Mouse (Mus musculus): ENCODE results near the gene C2cd4b. TPM values are rescaled to one million over a fixed set of nuclear protein-coding genes. Genes with fewer than 3 reads are reported as not detected.

C2cd4b gene
- 0.83 and 1.4 TPM in 2 replicates for polyA plus RNA-seq (2015; fragmentation: Nextera tagmentation; extraction: Ambion mirVana)

DNA sequence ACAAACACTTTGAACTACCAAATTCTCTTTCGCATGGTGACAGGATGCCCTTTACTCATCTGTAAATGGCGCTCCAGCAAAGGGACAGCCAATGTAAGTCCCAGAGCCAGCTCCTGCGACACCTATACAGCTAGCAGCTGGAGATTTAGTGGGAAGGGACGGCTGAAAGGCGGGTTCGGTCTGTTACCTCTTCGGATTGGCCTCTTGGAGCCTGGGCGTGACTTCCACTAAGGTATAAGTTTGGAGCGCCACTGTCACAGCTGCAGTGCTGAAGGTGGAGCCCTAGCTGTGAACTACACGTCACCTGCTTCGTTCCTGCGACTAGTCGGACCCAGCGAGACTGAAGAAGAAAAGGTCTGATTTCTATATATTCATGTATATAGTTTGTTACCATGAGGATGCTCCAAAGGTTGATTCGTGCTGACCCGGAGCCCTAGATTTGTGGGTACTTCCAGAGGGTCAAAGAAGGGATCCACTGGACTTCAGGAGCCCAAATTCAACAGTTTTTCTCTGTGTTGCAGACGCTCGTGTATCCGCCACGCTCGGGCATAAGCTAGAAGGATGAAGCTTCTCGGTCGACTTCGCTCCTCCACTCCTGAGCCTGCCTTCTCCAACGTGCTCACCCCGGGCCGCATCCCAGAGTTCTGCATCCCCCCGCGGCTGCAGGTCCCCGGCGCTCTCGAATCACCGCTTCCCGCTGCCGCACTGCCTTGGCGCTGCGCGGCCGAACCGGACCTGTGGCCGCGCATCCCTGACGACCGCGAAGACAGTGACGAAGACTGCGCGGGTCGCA lies at the start of gene C2cd4b:
Gene C2cd4b, plus strand, starts transcription at position 275 of the 793 bp plus-strand sequence.
- ATAC-seq (ENCODE audit: low FRiP score) = peak; percentile 66
- H3K36me3 ChIP-seq = no peaks in the 10 kb centered on the region
- peak within 1 kb of the TSS; percentile 57 for H3K4me3 ChIP-seq (replicated peaks)
- H3K27ac ChIP-seq (replicated peaks) = peak within 1 kb of the TSS; percentile 82
- peaks cover 17% of the 10 kb centered on the region for H3K4me1 ChIP-seq
- WGBS = 1% methylated on average over 49 of the region's 49 CpGs
- peak within 1 kb of the TSS; percentile 71 for H3K9ac ChIP-seq (replicated peaks)
- H3K4me2 ChIP-seq = peak within 1 kb of the TSS; percentile 93
- peaks cover 9% of the 10 kb centered on the region; the same call in 1 of the 2 replicates for H3K27me3 ChIP-seq (replicated peaks)
- no peaks in the 10 kb centered on the region for H3K9me3 ChIP-seq (replicated peaks)

DNA sequence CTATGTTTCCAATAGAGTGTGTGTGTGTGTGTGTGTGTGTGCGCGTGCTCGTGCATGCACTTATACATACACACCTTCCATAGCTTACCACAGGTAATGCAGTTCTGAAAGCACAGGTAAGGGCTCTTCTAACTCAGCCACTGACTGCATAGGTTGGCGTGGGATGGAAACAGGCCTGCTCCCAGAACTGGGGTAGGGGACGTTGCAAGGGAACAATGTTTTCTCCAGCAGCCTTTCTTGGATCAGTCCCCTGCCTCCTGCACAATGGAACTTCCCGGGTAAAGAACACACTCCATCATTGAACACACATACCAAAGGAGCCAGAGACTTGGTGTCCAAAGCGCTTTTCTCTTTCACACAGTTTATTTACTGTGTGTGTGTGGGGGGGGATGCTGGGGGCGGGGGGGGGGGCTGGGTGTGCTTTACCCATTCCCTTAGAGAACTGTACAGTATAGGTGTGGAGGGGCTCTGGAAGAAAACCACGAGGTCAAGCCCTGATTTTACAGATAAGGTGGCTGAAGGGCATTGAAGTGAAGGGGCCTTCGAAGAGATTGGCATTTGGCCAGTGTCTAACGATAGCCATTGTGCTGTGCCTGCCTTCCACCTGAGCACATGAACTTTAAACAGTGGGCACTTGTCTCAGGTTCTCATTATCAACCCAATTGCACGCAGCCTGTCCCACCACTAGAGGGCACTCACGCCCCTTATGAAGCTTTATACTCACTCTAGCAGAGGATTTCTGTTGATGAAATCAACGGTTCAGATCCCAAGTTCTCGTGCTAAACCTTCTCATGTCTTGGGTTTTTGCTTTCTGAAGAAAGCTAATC lies 48.0 kb upstream of the C2cd4b start:
- no peak for ATAC-seq (ENCODE audit: low FRiP score)
- Histone ChIP-seq H3K4me1 (no peaks in the 10 kb centered on the region), H3K9ac (replicated peaks) (no peak overlapping the region), H3K36me3 (no peaks in the 10 kb centered on the region), H3K4me2 (no peak overlapping the region), H3K27me3 (replicated peaks) (no peaks in the 10 kb centered on the region), H3K9me3 (replicated peaks) (no peaks in the 10 kb centered on the region), H3K4me3 (replicated peaks) (no peak overlapping the region), H3K27ac (replicated peaks) (no peak overlapping the region)
- 45% methylated on average over 15 of the region's 15 CpGs for WGBS

DNA sequence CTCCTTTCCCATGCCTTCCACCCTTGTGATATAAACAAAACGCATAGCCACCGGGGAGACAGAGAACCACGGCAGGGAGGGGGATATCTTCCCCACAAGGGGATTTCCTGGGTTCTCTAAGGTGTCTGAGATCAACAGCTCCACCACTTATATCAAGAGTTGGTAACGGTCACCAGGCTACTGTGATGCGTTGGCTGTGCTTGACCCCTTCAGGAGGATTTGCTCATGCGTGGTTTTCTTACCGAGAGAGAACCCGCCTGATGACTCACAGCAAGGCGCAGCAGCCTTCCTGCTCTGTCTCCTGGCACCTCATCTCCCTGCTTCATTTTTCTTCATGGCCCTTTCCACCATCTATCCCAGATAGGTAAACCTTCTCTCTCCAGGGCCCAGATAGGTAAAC lies 47.1 kb upstream of the C2cd4b start:
- WGBS = 88% methylated on average over 9 of the region's 9 CpGs

GRCm38 (mm10) chr9:67717081-67717480 lies 42.2 kb upstream of the C2cd4b start:
- 95% methylated on average over 3 of the region's 3 CpGs for WGBS
- no peaks in the 10 kb centered on the region for H3K36me3 ChIP-seq
- no peak overlapping the region for H3K4me3 ChIP-seq (replicated peaks)

More for the DNA sequence above, 47.1 kb upstream of the C2cd4b start:
- Histone ChIP-seq H3K4me3 (replicated peaks) (no peak overlapping the region), H3K27ac (replicated peaks) (no peak overlapping the region), H3K36me3 (no peaks in the 10 kb centered on the region), H3K9ac (replicated peaks) (no peak overlapping the region), H3K4me2 (no peak overlapping the region), H3K4me1 (no peaks in the 10 kb centered on the region), H3K27me3 (replicated peaks) (no peaks in the 10 kb centered on the region), H3K9me3 (replicated peaks) (no peaks in the 10 kb centered on the region)
- ATAC-seq (ENCODE audit: low FRiP score) = no peak

GRCm38 (mm10) chr9:67718596-67718995 lies 40.6 kb upstream of the C2cd4b start:
- Histone ChIP-seq H3K36me3 (no peaks in the 10 kb centered on the region), H3K4me2 (no peak overlapping the region), H3K9ac (replicated peaks) (no peak overlapping the region), H3K9me3 (replicated peaks) (no peaks in the 10 kb centered on the region), H3K4me3 (replicated peaks) (no peak overlapping the region), H3K4me1 (no peaks in the 10 kb centered on the region), H3K27me3 (replicated peaks) (no peaks in the 10 kb centered on the region), H3K27ac (replicated peaks) (no peak overlapping the region)
- ATAC-seq (ENCODE audit: low FRiP score) = no peak
- 14% methylated on average over 3 of the region's 3 CpGs for WGBS

More at GRCm38 (mm10) chr9:67717081-67717480, 42.2 kb upstream of the C2cd4b start:
- no peak for ATAC-seq (ENCODE audit: low FRiP score)
- Histone ChIP-seq H3K27ac (replicated peaks) (no peak overlapping the region), H3K9me3 (replicated peaks) (no peaks in the 10 kb centered on the region), H3K27me3 (replicated peaks) (no peaks in the 10 kb centered on the region), H3K9ac (replicated peaks) (no peak overlapping the region), H3K4me1 (no peaks in the 10 kb centered on the region), H3K4me2 (no peak overlapping the region)

- WGBS = 86% methylated on average over 3 of the region's 3 CpGs
Observed at GRCm38 (mm10) chr9:67720150-67720549, 39.1 kb upstream of the C2cd4b start.

DNA sequence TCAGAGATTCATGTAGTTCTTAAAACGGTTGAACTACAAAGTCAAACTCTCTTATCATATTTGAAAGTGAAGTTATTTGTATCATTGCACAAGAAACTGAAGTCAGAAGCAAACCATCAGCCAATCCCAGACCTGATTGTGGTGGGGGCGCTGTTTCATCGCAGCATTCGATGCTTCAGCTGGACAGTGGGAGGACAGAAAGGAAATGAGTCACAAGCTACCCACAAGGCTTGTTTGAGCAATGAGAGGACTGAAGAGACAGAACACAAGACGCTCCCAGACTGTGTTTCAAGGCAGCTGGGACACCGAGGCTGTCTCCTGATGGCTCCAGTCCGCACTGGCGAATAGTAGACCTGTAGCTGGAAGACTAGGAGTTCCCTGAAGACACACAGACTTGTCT lies 36.9 kb upstream of the C2cd4b start:
- H3K27ac ChIP-seq (replicated peaks) = no peak overlapping the region
- H3K4me2 ChIP-seq = no peak overlapping the region
- H3K4me1 ChIP-seq = no peaks in the 10 kb centered on the region
- ATAC-seq (ENCODE audit: low FRiP score) = no peak
- 88% methylated on average over 8 of the region's 8 CpGs for WGBS
- H3K9ac ChIP-seq (replicated peaks) = no peak overlapping the region
- H3K36me3 ChIP-seq = no peaks in the 10 kb centered on the region
- no peaks in the 10 kb centered on the region for H3K9me3 ChIP-seq (replicated peaks)
- no peaks in the 10 kb centered on the region for H3K27me3 ChIP-seq (replicated peaks)
- no peak overlapping the region for H3K4me3 ChIP-seq (replicated peaks)

More at GRCm38 (mm10) chr9:67720150-67720549, 39.1 kb upstream of the C2cd4b start:
- no peaks in the 10 kb centered on the region for H3K36me3 ChIP-seq
- no peak overlapping the region for H3K4me3 ChIP-seq (replicated peaks)
- ATAC-seq (ENCODE audit: low FRiP score) = no peak
- no peak overlapping the region for H3K27ac ChIP-seq (replicated peaks)
- H3K9ac ChIP-seq (replicated peaks) = no peak overlapping the region
- H3K4me2 ChIP-seq = no peak overlapping the region
- no peaks in the 10 kb centered on the region for H3K27me3 ChIP-seq (replicated peaks)
- no peaks in the 10 kb centered on the region for H3K9me3 ChIP-seq (replicated peaks)
- no peaks in the 10 kb centered on the region for H3K4me1 ChIP-seq

DNA sequence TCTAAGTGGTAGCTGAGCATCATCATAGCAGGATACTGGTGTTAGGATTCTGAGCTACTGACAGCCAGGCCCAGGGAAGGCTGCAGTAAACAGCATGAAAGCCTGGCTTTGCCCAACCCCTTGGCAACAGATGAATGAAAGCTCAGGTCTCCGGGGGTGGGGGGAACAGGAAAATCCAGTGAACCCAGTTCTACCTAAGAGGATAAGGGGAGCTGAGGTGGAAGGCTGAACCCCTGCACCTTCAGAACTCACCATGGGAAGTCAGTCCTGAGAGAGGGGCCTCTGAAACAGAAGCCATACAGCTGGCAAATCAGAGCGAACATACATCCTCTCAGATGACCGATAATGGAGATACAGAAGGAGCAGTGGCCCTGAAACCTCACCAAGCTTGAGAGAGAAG lies 34.0 kb upstream of the C2cd4b start:
- H3K4me3 ChIP-seq (replicated peaks) = no peak overlapping the region
- H3K9me3 ChIP-seq (replicated peaks) = no peaks in the 10 kb centered on the region
- no peaks in the 10 kb centered on the region for H3K4me1 ChIP-seq
- no peak for ATAC-seq (ENCODE audit: low FRiP score)
- no peak overlapping the region for H3K9ac ChIP-seq (replicated peaks)
- 80% methylated on average over 3 of the region's 3 CpGs for WGBS
- no peak overlapping the region for H3K4me2 ChIP-seq
- no peak overlapping the region for H3K27ac ChIP-seq (replicated peaks)
- H3K36me3 ChIP-seq = no peaks in the 10 kb centered on the region
- H3K27me3 ChIP-seq (replicated peaks) = no peaks in the 10 kb centered on the region

DNA sequence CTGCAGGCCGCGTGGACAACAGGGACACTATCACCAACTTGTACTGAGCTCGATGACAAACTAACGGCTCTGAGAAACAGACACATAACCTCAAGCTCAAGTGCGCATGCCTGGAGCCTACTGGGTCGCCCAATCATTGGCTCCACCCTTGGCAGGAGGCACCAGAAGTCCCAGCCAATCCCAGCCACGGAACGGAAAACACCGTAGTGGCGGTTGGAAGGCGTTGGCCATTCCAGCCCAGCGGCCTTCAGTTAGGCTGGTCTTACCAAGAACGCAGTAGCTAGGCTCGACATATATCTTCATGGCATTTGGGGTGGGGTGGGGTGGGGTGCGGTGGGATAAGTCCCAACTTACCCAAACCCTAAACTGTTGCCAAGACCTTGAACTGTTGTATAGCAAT lies 25.5 kb upstream of the C2cd4b start:
- no peak for ATAC-seq (ENCODE audit: low FRiP score)
- Histone ChIP-seq H3K27me3 (replicated peaks) (no peaks in the 10 kb centered on the region), H3K4me1 (no peaks in the 10 kb centered on the region), H3K9me3 (replicated peaks) (no peaks in the 10 kb centered on the region), H3K36me3 (no peaks in the 10 kb centered on the region), H3K4me2 (no peak overlapping the region), H3K27ac (replicated peaks) (no peak overlapping the region), H3K4me3 (replicated peaks) (no peak overlapping the region), H3K9ac (replicated peaks) (no peak overlapping the region)
- 94% methylated on average over 15 of the region's 15 CpGs for WGBS

GRCm38 (mm10) chr9:67735426-67735825 lies 23.8 kb upstream of the C2cd4b start:
- no peaks in the 10 kb centered on the region for H3K27me3 ChIP-seq (replicated peaks)
- H3K4me1 ChIP-seq = no peaks in the 10 kb centered on the region
- no peaks in the 10 kb centered on the region for H3K36me3 ChIP-seq
- no peak overlapping the region for H3K4me2 ChIP-seq
- 54% methylated on average over 11 of the region's 11 CpGs for WGBS
- H3K9ac ChIP-seq (replicated peaks) = no peak overlapping the region
- no peak for ATAC-seq (ENCODE audit: low FRiP score)
- H3K4me3 ChIP-seq (replicated peaks) = no peak overlapping the region
- H3K9me3 ChIP-seq (replicated peaks) = no peaks in the 10 kb centered on the region
- H3K27ac ChIP-seq (replicated peaks) = no peak overlapping the region

- H3K9ac ChIP-seq (replicated peaks) = no peak overlapping the region
- no peak overlapping the region for H3K4me3 ChIP-seq (replicated peaks)
- no peaks in the 10 kb centered on the region for H3K9me3 ChIP-seq (replicated peaks)
- H3K4me2 ChIP-seq = no peak overlapping the region
- no peak for ATAC-seq (ENCODE audit: low FRiP score)
- H3K27ac ChIP-seq (replicated peaks) = no peak overlapping the region
- no peaks in the 10 kb centered on the region for H3K4me1 ChIP-seq
- no peaks in the 10 kb centered on the region for H3K36me3 ChIP-seq
- WGBS = 90% methylated on average over 2 of the region's 2 CpGs
- H3K27me3 ChIP-seq (replicated peaks) = no peaks in the 10 kb centered on the region
Observed at GRCm38 (mm10) chr9:67741256-67741655, 18.0 kb upstream of the C2cd4b start.

All from neural tube, embryonic 15.5 days (tissue).